Mouse (Mus musculus) granulocyte monocyte progenitor cell, adult 5-6 weeks (primary cell): Measurements from ENCODE around the gene Smarcc1. TPM values are rescaled to one million over a fixed set of nuclear protein-coding genes. Genes with fewer than 3 reads are reported as not detected.
"Not testable (repeated sequence)": the region's sequence is repeated elsewhere in the genome, so short reads cannot be mapped to it uniquely, and the experiment has no call there.

Experiments used
- ATAC-seq: replicated peaks from 2 replicates; pipeline ENCODE4 v1.8.0; 2016; ENCODE audit warnings: mild to moderate bottlenecking, moderate TSS enrichment, inconsistent platforms; ENCODE audit not compliant: poor library complexity, severe bottlenecking
- total RNA-seq, 2 experiments: library from RNA; stranded (forward) in 1 of 2; stranded (reverse) in 1 of 2; fragments of 200-712, 200-1000 nt in 1 of 2; fragments of >200 nt in 1 of 2; fragmentation: Nextera tagmentation in 1 of 2; gene quantifications; 2 replicates each; pipeline ENCODE4 v1.2.3; 2014 to 2017

The Smarcc1 gene
- total RNA-seq, 2 experiments from 2014 or later: 70.0 to 103 TPM

GRCm38 (mm10) chr9:110130896-110131524 lies 13.5 kb downstream of the Smarcc1 start:
- no peak for ATAC-seq

GRCm38 (mm10) chr9:110131525-110132197 lies 14.2 kb downstream of the Smarcc1 start:
- ATAC-seq: peak; percentile 97

- ATAC-seq: peak; percentile 40
Observed at GRCm38 (mm10) chr9:110132201-110132605, 14.7 kb downstream of the Smarcc1 start.

GRCm38 (mm10) chr9:110132921-110133320 lies 15.4 kb downstream of the Smarcc1 start:
- ATAC-seq: no peak

GRCm38 (mm10) chr9:110134176-110134575 lies 16.7 kb downstream of the Smarcc1 start:
- ATAC-seq: no peak

GRCm38 (mm10) chr9:110139119-110139518 lies 21.6 kb downstream of the Smarcc1 start:
- no peak for ATAC-seq

GRCm38 (mm10) chr9:110142097-110142496 lies 24.6 kb downstream of the Smarcc1 start:
- no peak for ATAC-seq

- ATAC-seq: no peak
Observed at GRCm38 (mm10) chr9:110148598-110148997, 31.1 kb downstream of the Smarcc1 start.

GRCm38 (mm10) chr9:110159036-110159435 lies 41.5 kb downstream of the Smarcc1 start:
- ATAC-seq: no peak

GRCm38 (mm10) chr9:110160486-110160885 lies 43.0 kb downstream of the Smarcc1 start:
- not testable (repeated sequence) for ATAC-seq

GRCm38 (mm10) chr9:110162441-110162840 lies 44.9 kb downstream of the Smarcc1 start:
- no peak for ATAC-seq

GRCm38 (mm10) chr9:110163071-110163470 lies 45.6 kb downstream of the Smarcc1 start:
- no peak for ATAC-seq

- ATAC-seq: no peak
Observed at GRCm38 (mm10) chr9:110170858-110171257, 53.4 kb downstream of the Smarcc1 start.

GRCm38 (mm10) chr9:110199870-110200269 lies 82.4 kb downstream of the Smarcc1 start:
- ATAC-seq: peak; percentile 62

GRCm38 (mm10) chr9:110205526-110206404 lies 88.3 kb downstream of the Smarcc1 start:
- no peak for ATAC-seq

GRCm38 (mm10) chr9:110206437-110206836 lies 88.9 kb downstream of the Smarcc1 start:
- no peak for ATAC-seq

- ATAC-seq: no peak
Observed at GRCm38 (mm10) chr9:110208265-110208664, 90.8 kb downstream of the Smarcc1 start.

- ATAC-seq: no peak
Observed at GRCm38 (mm10) chr9:110208967-110209366, 91.5 kb downstream of the Smarcc1 start.

- no peak for ATAC-seq
Observed at GRCm38 (mm10) chr9:110224273-110224672, 106.8 kb downstream of the Smarcc1 start.

- no peak for ATAC-seq
Observed at GRCm38 (mm10) chr9:110226191-110226590, 108.7 kb downstream of the Smarcc1 start.

GRCm38 (mm10) chr9:110228671-110229070 lies 111.2 kb downstream of the Smarcc1 start:
- peak; percentile 48 for ATAC-seq
